Comparison of ENCODE assay signal across 17 mouse cellular contexts in the genomic region with DNA sequence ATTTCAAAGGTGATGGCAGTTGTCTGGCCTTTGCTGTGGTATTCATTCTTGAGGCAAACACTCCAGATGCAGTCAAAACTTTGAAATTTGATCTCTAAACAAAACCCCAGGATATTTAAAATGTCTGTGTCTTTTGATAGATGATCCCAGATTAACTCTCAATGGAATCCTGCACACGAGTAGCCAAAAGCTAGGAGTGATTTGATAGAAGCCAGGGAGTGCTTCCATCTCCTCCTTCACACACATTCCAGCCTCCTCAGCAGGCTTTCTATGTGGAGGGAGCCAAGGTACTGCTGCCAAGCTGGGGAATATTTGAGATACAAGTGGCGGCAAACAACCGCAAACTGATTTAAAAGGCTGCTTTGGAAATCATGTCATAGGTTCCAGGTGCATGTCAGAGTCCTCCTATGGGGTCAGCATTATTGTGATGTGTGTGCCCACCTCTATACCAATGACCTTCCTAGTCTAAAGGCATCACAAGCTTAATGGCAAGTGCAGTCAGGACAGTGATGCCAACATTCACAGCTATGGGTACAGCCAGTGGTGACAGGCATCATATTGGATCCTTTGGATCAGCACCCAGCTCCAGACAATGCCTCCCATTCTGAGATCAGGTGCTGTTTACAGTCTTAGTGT.
"Had no signal": no experiment of that assay in that cellular context is flagged by ENCODE, and none has a peak within 500 bp of the region (broad histone marks: within the 10 kb centered on the region; RNA-seq: fewer than 3 reads in every experiment).

No protein-coding gene starts in this region.

- H3K4me3 ChIP-seq: limb, embryonic 12.5 days; liver, embryonic 13.5 days; midbrain, embryonic 13.5 days; myocyte; neural tube, embryonic 12.5 days; stomach, embryonic 15.5 days had no signal

- H3K27me3 ChIP-seq: limb, embryonic 12.5 days; neural tube, embryonic 12.5 days; stomach, embryonic 15.5 days had no signal

- H3K36me3 ChIP-seq: limb, embryonic 12.5 days; liver, embryonic 13.5 days; midbrain, embryonic 13.5 days; neural tube, embryonic 12.5 days; stomach, embryonic 15.5 days had no signal

- DNase-seq: kidney, adult 11 months; kidney, adult 9 months; kidney, postnatal 10 days; layer of hippocampus, postnatal 36 days; liver; liver, embryonic 13.5 days; liver, postnatal 0 days; retina, postnatal 1 day; right cerebral cortex, postnatal 4 days; spleen, adult 18-20 months; thymus, adult 2 months; thymus, postnatal 25 days had no signal

- H3K9me3 ChIP-seq: limb, embryonic 12.5 days; liver, embryonic 13.5 days; midbrain, embryonic 13.5 days; neural tube, embryonic 12.5 days; stomach, embryonic 15.5 days had no signal

- ATAC-seq: liver, postnatal 0 days; midbrain, embryonic 13.5 days had no signal

- H3K4me2 ChIP-seq: limb, embryonic 12.5 days; liver, embryonic 13.5 days; midbrain, embryonic 13.5 days; neural tube, embryonic 12.5 days; stomach, embryonic 15.5 days had no signal

- H3K27ac ChIP-seq: limb, embryonic 12.5 days; liver, embryonic 13.5 days; midbrain, embryonic 13.5 days; neural tube, embryonic 12.5 days; stomach, embryonic 15.5 days had no signal

- H3K9ac ChIP-seq: limb, embryonic 12.5 days; liver, embryonic 13.5 days; liver, postnatal 0 days; midbrain, embryonic 13.5 days; neural tube, embryonic 12.5 days; stomach, embryonic 15.5 days had no signal

- H3K4me1 ChIP-seq: liver, embryonic 13.5 days; neural tube, embryonic 12.5 days had no signal
